Mouse (Mus musculus) lung, postnatal 0 days (tissue): ENCODE results near the gene Ttyh2.

Experiments used
- CTCF ChIP-seq: IDR thresholded peaks from 2 replicates; pipeline ENCODE4 v1.5.1; 2016; ENCODE audit warnings: antibody characterized with exemption, mild to moderate bottlenecking
- EP300 ChIP-seq: IDR thresholded peaks from 2 replicates; pipeline ENCODE4 v1.6.1; 2016; ENCODE audit warnings: antibody characterized with exemption, mild to moderate bottlenecking, control low read depth

GRCm38 (mm10) chr11:114692601-114693000 lies 17.4 kb downstream of the Ttyh2 start:
- TF ChIP-seq EP300, result no peak
- TF ChIP-seq CTCF, result no peak
